Mouse (Mus musculus) heart, adult 2 months (tissue): ENCODE measurements at regions not wholly inside any gene's neighbourhood (a gene's known extent, or its start where the extent isn't known, plus 50 kb on each side); places are given as distances from the start of the nearest gene placed in this dataset.
"Not testable (repeated sequence)": the region's sequence is repeated elsewhere in the genome, so short reads cannot be mapped to it uniquely, and the experiment has no call there.

Source experiments
- DNase-seq, 2 experiments: peaks; one replicate each; pipeline ENCODE4 v3.0.0; 2021
- H3K27ac ChIP-seq: fragments of 200-600 bp; 2 replicates; pipeline ENCODE4 v1.8.1; 2022
- H3K27me3 ChIP-seq: fragments of 200-500 bp; 2 replicates; pipeline ENCODE4 v1.6.1; 2012; ENCODE audit warnings: mild to moderate bottlenecking, low read length, inconsistent platforms, mixed read lengths; ENCODE audit not compliant: control insufficient read depth, insufficient read depth
- H3K36me3 ChIP-seq: fragments of 200-500 bp; 2 replicates; pipeline ENCODE4 v1.6.1; 2012; ENCODE audit warnings: low read length, inconsistent platforms; ENCODE audit not compliant: control insufficient read depth, insufficient read depth
- H3K4me1 ChIP-seq: fragments of 200-500 bp; 2 replicates; pipeline ENCODE4 v1.6.1; 2011; ENCODE audit warnings: low read length; ENCODE audit not compliant: control insufficient read depth, insufficient read depth
- H3K4me3 ChIP-seq: fragments of 200-600 bp; 2 replicates; pipeline ENCODE4 v1.8.1; 2022
- H3K79me2 ChIP-seq: fragments of 200-500 bp; replicated peaks from 2 replicates; pipeline ENCODE4 v1.6.1; 2012; ENCODE audit warnings: mild to moderate bottlenecking, inconsistent platforms, low read length, moderate library complexity, mixed read lengths; ENCODE audit not compliant: control insufficient read depth, insufficient read depth
- H3K9ac ChIP-seq: fragments of 200-500 bp; 2 replicates; pipeline ENCODE4 v1.6.1; 2012; ENCODE audit warnings: low read depth, mild to moderate bottlenecking, control low read depth, inconsistent platforms, low read length, mixed read lengths
- CTCF ChIP-seq: fragments of 200-600 bp; IDR thresholded peaks from 2 replicates; pipeline ENCODE4 v1.8.1; 2022; ENCODE audit warnings: antibody characterized with exemption, mild to moderate bottlenecking, moderate library complexity
- EP300 ChIP-seq: fragments of 200-500 bp; IDR thresholded peaks from 2 replicates; pipeline ENCODE4 v1.6.1; 2011; ENCODE audit warnings: low read depth, low read length, control low read depth; ENCODE audit not compliant: insufficient read depth
- POLR2A ChIP-seq: fragments of 200-500 bp; IDR thresholded peaks from 2 replicates; pipeline ENCODE4 v1.6.1; 2011; ENCODE audit warnings: mild to moderate bottlenecking, low read depth, low read length, control low read depth; ENCODE audit not compliant: insufficient read depth
- WGBS: fragments of 180-500 bp; shearing (Covaris S2); methylation state at CpG from one replicate; pipeline ENCODE4 v1.1.7; 2018; 5-methylcytosine and 5-hydroxymethylcytosine counted together
- intact Hi-C: fragments of 180-260 bp; cut with DNase I; formaldehyde crosslinking; loops from one replicate; pipeline ENCODE4 v1.15.1; 2025

GRCm38 (mm10) chr2:71597956-71598355, 51.4 kb upstream of the Dlx2 start:
- Histone ChIP-seq H3K4me3 (no peak overlapping the region), H3K9ac (no peak overlapping the region), H3K4me1 (no peaks in the 10 kb centered on the region), H3K27ac (no peak overlapping the region), H3K27me3 (no peaks in the 10 kb centered on the region), H3K36me3 (no peaks in the 10 kb centered on the region), H3K79me2 (no peaks in the 10 kb centered on the region)
- TF ChIP-seq POLR2A (no peak), EP300 (no peak), CTCF (no peak)
- DNase-seq, result no peak
- intact Hi-C loops, result loop anchor here (5.0 kb wide), 1 partner anchor 359 kb away; no protein-coding TSS in a partner anchor
- WGBS, result 80% methylated on average over 5 of the region's 5 CpGs

GRCm38 (mm10) chr2:71598368-71598767, 51.8 kb upstream of the Dlx2 start:
- DNase-seq, result no peak
- whole genome bisulfite sequencing, result 50% methylated on average over 10 of the region's 10 CpGs
- no peaks in the 10 kb centered on the region for H3K79me2 ChIP-seq
- H3K4me1 ChIP-seq, result no peaks in the 10 kb centered on the region
- no peak overlapping the region for H3K9ac ChIP-seq
- no peak for TF ChIP-seq EP300
- TF ChIP-seq POLR2A, result no peak
- TF ChIP-seq CTCF, result no peak
- H3K4me3 ChIP-seq, result no peak overlapping the region
- intact Hi-C loops, result loop anchor here (5.0 kb wide), 1 partner anchor 359 kb away; no protein-coding TSS in a partner anchor
- no peak overlapping the region for H3K27ac ChIP-seq
- H3K27me3 ChIP-seq, result no peaks in the 10 kb centered on the region
- no peaks in the 10 kb centered on the region for H3K36me3 ChIP-seq

- Histone ChIP-seq H3K79me2 (no peaks in the 10 kb centered on the region), H3K9ac (no peak overlapping the region), H3K27me3 (no peaks in the 10 kb centered on the region), H3K4me3 (no peak overlapping the region), H3K36me3 (no peaks in the 10 kb centered on the region), H3K27ac (no peak overlapping the region), H3K4me1 (no peaks in the 10 kb centered on the region)
- peak; percentile 86 for TF ChIP-seq CTCF
- no peak for TF ChIP-seq POLR2A
- peak; percentile 90 for TF ChIP-seq EP300
- intact Hi-C loops, result loop anchor here (1.0 to 5.0 kb wide), 3 partner anchors 214 to 359 kb away; no protein-coding TSS in a partner anchor
- peak; percentile 68 to 69 for DNase-seq
- 19% methylated on average over 5 of the region's 5 CpGs for WGBS
Observed at GRCm38 (mm10) chr2:71598778-71599177, 52.2 kb upstream of the Dlx2 start.

GRCm38 (mm10) chr2:71600213-71600612, 53.7 kb upstream of the Dlx2 start:
- Histone ChIP-seq H3K4me1 (no peaks in the 10 kb centered on the region), H3K79me2 (no peaks in the 10 kb centered on the region), H3K27ac (no peak overlapping the region), H3K4me3 (no peak overlapping the region), H3K36me3 (no peaks in the 10 kb centered on the region), H3K27me3 (no peaks in the 10 kb centered on the region), H3K9ac (no peak overlapping the region)
- 26% methylated on average over 7 of the region's 7 CpGs for WGBS
- intact Hi-C loops, result loop anchor here (5.0 kb wide), 2 partner anchors 42 to 67 kb away; no protein-coding TSS in a partner anchor
- no peak for DNase-seq
- no peak for TF ChIP-seq POLR2A
- TF ChIP-seq CTCF, result no peak
- no peak for TF ChIP-seq EP300

GRCm38 (mm10) chr2:71600999-71601398, 54.4 kb upstream of the Dlx2 start:
- H3K27ac ChIP-seq, result no peak overlapping the region
- H3K27me3 ChIP-seq, result no peaks in the 10 kb centered on the region
- H3K9ac ChIP-seq, result no peak overlapping the region
- WGBS, result 88% methylated on average over 1 of the region's 1 CpGs
- no peak for DNase-seq
- TF ChIP-seq POLR2A, result no peak
- H3K4me1 ChIP-seq, result no peaks in the 10 kb centered on the region
- no peak overlapping the region for H3K4me3 ChIP-seq
- intact Hi-C loops, result loop anchor here (5.0 kb wide), 2 partner anchors 41 to 66 kb away; no protein-coding TSS in a partner anchor
- no peaks in the 10 kb centered on the region for H3K36me3 ChIP-seq
- no peaks in the 10 kb centered on the region for H3K79me2 ChIP-seq

- H3K9ac ChIP-seq, H3K36me3 ChIP-seq, H3K79me2 ChIP-seq, DNase-seq, H3K4me1 ChIP-seq, H3K27ac ChIP-seq, H3K27me3 ChIP-seq, H3K4me3 ChIP-seq: not testable (repeated sequence)
- WGBS, result 95% methylated on average over 8 of the region's 8 CpGs
- intact Hi-C loops, result loop anchor here (5.0 kb wide), 2 partner anchors 39 to 64 kb away; no protein-coding TSS in a partner anchor
Observed at GRCm38 (mm10) chr2:71603796-71604195, 57.2 kb upstream of the Dlx2 start.

GRCm38 (mm10) chr2:71605606-71606005, 59.1 kb upstream of the Dlx2 start:
- H3K79me2 ChIP-seq, result no peaks in the 10 kb centered on the region
- TF ChIP-seq POLR2A (no peak), CTCF (no peak)
- 90% methylated on average over 1 of the region's 1 CpGs for WGBS
- no peaks in the 10 kb centered on the region for H3K27me3 ChIP-seq
- no peak for DNase-seq
- H3K4me3 ChIP-seq, result no peak overlapping the region
- no peaks in the 10 kb centered on the region for H3K4me1 ChIP-seq
- H3K27ac ChIP-seq, result no peak overlapping the region
- intact Hi-C loops, result no loop called here
- no peaks in the 10 kb centered on the region for H3K36me3 ChIP-seq
- H3K9ac ChIP-seq, result no peak overlapping the region
